Mouse (Mus musculus): ENCODE measurements around the gene Kctd11.
"Not testable (repeated sequence)": the region's sequence is repeated elsewhere in the genome, so short reads cannot be mapped to it uniquely, and the experiment has no call there.

The Kctd11 gene

GRCm38 (mm10) chr11:69881787-69882670 lies 823 bp upstream of the Kctd11 start:
- DNase-seq (ENCODE audit: low read depth) = no peak

GRCm38 (mm10) chr11:69880506-69880852 lies 727 bp downstream of the Kctd11 start:
- peak; percentile 88 for DNase-seq (ENCODE audit: low read depth)

GRCm38 (mm10) chr11:69879711-69880110 lies 1.5 kb downstream of the Kctd11 start:
- no peak for DNase-seq (ENCODE audit: low read depth)

GRCm38 (mm10) chr11:69878952-69879351 lies 2.3 kb downstream of the Kctd11 start:
- DNase-seq (ENCODE audit: low read depth) = no peak

- DNase-seq (ENCODE audit: low read depth) = peak; percentile 41
These were observed 2.8 kb downstream of the Kctd11 start for GRCm38 (mm10) chr11:69878399-69878798.

- DNase-seq (ENCODE audit: low read depth) = no peak
These were observed 3.3 kb downstream of the Kctd11 start, which contains the start of gene Tmem95 for GRCm38 (mm10) chr11:69877878-69878277. Gene Tmem95 (minus strand): TSS chr11:69878018.

- DNase-seq (ENCODE audit: low read depth) = peak; percentile 95
These were observed 4.3 kb downstream of the Kctd11 start for GRCm38 (mm10) chr11:69876867-69877266.

- peak; percentile 83 for DNase-seq (ENCODE audit: low read depth)
These were observed 5.0 kb downstream of the Kctd11 start for GRCm38 (mm10) chr11:69876186-69876585.

GRCm38 (mm10) chr11:69872451-69872850 lies 8.8 kb downstream of the Kctd11 start:
- DNase-seq (ENCODE audit: low read depth) = peak; percentile 59

GRCm38 (mm10) chr11:69871822-69872221 lies 9.4 kb downstream of the Kctd11 start:
- DNase-seq (ENCODE audit: low read depth) = no peak

GRCm38 (mm10) chr11:69870289-69871069 lies 10.7 kb downstream of the Kctd11 start:
- no peak for DNase-seq (ENCODE audit: low read depth)

- no peak for DNase-seq (ENCODE audit: low read depth)
These were observed 13.9 kb downstream of the Kctd11 start for GRCm38 (mm10) chr11:69867335-69867734.

- no peak for DNase-seq (ENCODE audit: low read depth)
These were observed 15.6 kb downstream of the Kctd11 start for GRCm38 (mm10) chr11:69865561-69865960.

GRCm38 (mm10) chr11:69864138-69864860 lies 16.9 kb downstream of the Kctd11 start:
- DNase-seq (ENCODE audit: low read depth) = no peak

GRCm38 (mm10) chr11:69863729-69864128 lies 17.5 kb downstream of the Kctd11 start:
- not testable (repeated sequence) for DNase-seq (ENCODE audit: low read depth)

GRCm38 (mm10) chr11:69858113-69858998 lies 22.9 kb downstream of the Kctd11 start, which contains the start of gene Tnk1:
Gene Tnk1 (minus strand): TSS chr11:69858730.
- DNase-seq (ENCODE audit: low read depth) = no peak

GRCm38 (mm10) chr11:69855347-69855746 lies 25.9 kb downstream of the Kctd11 start:
- DNase-seq (ENCODE audit: low read depth) = no peak

GRCm38 (mm10) chr11:69854680-69855079 lies 26.5 kb downstream of the Kctd11 start:
- no peak for DNase-seq (ENCODE audit: low read depth)

GRCm38 (mm10) chr11:69853994-69854393 lies 27.2 kb downstream of the Kctd11 start:
- no peak for DNase-seq (ENCODE audit: low read depth)

- DNase-seq (ENCODE audit: low read depth) = no peak
These were observed 30.5 kb downstream of the Kctd11 start for GRCm38 (mm10) chr11:69850754-69851153.

- no peak for DNase-seq (ENCODE audit: low read depth)
These were observed 31.3 kb downstream of the Kctd11 start for GRCm38 (mm10) chr11:69849884-69850283.
